Mouse (Mus musculus) lung, adult 18-20 months (tissue): Measurements from ENCODE around the gene Fam187a.
A peak's percentile ranks its signal among the peaks of the same experiment; 100 is the strongest.

Experiments
- DNase-seq, 2 experiments: peaks; one replicate each; pipeline ENCODE4 v3.0.0; 2022; ENCODE audit warnings: mixed read lengths in 2 of 2

Fam187a gene

DNA sequence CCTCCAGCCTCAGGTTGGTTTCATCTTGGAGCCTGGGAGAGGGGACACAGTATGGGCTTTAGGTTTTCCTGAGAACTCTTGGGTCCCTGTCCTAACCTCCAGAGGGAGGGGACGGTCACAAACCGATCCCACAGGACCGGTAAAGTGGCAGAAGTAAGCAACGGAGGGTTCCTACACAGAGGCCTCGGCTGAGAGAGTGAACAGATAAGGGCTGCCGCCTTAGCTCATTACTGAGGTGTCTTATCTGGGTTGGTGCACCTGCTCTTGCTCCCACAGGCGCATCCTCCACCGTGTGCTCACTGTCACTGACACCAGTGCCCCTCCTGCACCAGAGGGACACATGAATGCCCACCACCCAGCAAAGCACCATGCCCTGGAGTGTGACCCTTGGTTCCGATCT lies 10.8 kb downstream of the Fam187a start:
- DNase-seq, result no peak

DNA sequence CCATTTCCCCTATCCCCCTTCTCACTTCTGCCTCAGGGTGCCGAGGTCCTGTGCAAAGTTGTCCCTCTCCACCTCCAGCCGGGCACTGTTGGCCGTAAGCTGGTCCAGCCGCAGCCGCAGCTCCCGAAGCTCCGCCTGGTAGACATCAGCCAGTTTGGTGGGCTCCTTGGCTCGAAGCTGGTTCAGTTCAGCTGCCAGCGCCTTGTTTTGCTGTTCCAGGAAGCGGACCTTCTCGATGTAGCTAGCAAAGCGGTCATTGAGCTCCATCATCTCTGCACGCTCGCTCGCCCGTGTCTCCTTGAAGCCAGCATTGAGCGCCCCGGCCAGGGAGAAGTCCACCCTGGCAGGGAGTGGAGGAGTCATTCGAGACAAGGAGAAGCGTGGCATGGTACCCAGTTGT lies 11.7 kb downstream of the Fam187a start:
- DNase-seq, result no peak

DNA sequence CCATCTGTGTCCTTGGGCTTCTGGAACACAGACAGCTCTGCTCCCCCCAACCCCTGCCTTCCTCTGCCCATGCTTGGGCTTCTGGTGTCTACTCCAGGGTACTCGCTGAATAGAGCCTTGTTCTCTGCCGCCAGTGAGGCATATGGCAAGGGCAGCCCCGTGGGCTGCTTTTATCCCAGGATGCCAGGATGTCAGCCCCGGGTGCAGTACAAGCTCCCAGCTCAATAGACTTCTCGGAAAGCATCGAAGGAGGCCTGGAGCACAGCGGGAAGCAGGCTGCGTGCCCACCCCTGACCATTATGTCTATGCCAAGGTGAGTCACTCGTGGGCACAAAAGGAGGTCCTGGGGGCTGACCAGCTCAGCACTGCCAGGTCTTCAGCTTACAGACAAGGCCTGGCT lies 13.4 kb downstream of the Fam187a start:
- no peak for DNase-seq

DNA sequence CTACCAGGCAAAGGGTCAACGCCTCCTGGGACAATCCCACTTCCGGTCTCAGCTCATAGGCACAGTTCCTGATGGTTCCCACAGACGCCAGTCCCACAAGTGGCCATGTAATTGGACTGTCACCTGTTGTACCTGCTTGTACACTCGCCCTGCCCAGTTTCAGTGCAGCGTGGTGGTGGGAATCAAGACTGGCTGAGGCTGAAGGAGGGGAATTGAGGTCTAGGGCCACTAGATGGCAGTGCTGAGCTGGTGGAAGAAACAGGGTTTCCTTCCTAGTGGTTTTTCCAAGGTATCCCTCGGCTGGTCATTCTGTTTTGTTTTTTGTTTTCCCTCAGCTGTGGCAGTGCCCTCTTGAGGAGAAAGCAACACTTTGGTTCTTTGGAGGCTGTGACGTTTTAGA lies 15.8 kb downstream of the Fam187a start, which contains the start of gene Gfap:
Gene Gfap, minus strand, starts transcription at position 150 of the 400 bp plus-strand sequence.
- peak; percentile 69 to 70 for DNase-seq

DNA sequence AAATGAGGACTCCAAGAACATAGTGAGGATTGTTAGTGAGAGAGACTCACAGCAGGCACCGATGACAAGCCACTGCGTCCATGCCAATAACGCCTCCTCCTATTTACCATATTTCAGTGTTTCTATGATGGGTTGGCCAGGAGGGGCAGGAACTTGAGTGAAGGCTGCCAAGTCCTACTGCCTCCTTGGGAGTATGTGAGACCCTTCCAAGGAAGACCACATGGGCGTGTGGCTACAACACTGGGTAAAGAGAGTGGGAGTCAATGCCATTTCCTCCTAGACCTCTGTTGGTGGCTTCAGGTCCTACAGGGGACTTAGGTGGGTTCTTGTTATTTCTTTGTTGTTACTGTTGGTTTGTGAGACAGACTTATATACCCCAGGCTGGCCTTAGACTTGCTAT lies 16.2 kb downstream of the Fam187a start:
- no peak for DNase-seq

DNA sequence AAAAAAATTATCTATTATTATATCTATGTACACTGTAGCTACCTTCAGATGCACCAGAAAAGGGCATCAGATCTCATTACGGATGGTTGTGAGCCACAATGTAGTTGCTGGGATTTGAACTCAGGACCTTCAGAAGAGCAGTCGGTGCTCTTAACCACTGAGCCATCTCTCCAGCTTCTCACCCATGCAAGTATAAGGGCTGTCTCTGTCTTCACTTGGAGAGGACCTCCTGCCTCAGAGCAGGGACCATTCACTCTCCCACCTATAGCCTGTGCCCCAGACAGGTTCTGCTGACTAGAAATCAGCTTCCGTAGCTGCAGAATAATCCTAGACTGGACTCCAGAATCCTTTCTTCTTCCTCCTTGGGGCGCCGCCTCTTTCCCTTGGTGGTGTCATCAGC lies 17.1 kb downstream of the Fam187a start:
- no peak for DNase-seq

DNA sequence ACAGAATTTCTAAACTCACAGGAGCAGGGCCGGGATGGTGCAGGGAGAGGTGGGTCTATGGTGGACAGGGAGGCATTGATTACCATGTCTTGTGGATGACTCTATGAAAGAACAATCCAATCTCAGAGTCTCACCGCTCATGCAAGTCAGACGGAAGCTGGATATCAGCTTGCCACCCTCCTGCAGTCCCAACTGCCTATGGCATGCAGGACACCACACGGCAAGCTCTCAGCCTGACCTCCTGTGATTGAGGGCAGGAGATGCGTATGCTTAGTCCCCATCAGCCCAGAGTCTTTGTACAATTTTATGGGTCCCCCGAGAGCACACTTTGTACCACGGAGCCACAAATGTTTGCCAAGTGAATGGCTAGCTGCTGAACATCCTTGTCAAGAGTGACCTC lies 18.7 kb downstream of the Fam187a start:
- no peak for DNase-seq

DNA sequence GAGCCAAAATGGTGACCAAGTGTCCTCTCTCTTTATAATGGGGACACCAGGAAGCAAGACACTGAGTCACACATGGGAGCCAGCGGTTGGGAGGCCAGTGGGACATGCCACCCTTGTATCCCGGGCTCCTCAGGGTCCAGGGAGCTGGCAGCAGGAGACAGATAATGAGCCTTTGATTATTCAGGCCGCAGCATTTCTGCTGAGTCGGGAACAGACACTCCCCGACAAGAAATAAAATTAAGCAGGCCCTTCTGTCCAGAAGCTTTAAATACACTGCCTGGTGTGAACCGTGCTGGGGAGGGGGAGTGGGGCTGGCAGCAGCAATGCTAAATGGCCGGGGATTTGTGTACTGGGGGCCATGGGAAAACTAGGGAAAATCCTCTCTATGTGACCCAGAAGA lies 26.4 kb downstream of the Fam187a start:
- DNase-seq, result no peak

DNA sequence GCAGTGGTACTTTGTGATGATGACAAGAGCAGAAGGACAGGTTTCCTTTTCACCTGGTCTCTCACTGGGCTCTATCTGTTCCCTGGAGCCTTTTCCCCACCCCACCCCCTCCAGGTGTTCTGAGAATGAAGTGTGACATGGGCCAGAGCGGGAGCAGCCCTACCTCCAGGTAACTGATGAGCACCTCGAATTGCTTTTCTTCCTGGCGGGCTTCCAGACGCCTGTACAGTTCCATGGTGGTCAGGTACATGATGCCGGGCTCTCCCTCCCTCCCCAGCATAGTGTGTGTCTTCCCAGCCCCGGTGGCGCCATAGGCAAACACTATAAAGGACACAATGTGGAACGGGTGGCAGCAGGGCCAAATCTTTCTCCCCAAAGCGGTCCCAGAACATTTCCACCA lies 30.4 kb downstream of the Fam187a start:
- DNase-seq, result no peak

DNA sequence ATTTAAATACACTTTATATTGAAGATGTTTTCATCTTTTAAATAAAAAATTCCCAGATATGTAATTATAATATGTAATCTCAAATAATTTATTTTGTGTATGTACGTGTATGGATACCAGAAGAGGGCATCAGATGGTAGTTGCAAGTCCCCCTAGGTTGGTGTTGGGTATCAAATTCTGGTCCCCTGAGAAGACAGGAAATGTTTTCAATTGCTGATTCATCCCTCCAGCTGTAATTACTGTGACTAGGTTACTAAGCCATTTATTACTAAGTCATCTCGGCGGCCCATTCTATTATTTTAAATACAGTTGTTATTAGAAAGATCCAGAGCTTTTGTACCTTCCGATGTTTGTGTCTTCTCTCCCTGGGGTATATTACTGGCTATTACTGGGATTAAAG lies 33.1 kb downstream of the Fam187a start:
- DNase-seq, result no peak

DNA sequence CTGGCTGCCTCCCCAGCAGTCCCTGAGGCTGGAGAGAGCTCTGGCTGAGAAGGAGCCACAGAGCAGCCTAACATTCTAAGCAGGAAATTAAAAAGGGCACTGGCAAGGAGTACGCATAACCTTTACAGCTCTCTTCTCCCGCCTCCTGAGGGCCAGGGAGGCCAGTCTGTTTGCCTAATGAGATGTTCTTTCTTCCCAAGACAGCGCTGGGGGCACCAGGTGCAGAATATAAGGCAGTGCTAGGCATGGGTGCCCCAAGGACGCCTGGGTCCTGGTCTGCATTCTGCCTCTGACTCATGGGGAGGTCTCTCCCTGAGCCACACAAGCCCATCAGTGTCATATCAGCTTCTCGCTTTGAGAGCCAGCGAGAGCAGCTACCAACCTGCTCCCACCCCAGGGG lies 36.5 kb downstream of the Fam187a start:
- DNase-seq, result no peak

DNA sequence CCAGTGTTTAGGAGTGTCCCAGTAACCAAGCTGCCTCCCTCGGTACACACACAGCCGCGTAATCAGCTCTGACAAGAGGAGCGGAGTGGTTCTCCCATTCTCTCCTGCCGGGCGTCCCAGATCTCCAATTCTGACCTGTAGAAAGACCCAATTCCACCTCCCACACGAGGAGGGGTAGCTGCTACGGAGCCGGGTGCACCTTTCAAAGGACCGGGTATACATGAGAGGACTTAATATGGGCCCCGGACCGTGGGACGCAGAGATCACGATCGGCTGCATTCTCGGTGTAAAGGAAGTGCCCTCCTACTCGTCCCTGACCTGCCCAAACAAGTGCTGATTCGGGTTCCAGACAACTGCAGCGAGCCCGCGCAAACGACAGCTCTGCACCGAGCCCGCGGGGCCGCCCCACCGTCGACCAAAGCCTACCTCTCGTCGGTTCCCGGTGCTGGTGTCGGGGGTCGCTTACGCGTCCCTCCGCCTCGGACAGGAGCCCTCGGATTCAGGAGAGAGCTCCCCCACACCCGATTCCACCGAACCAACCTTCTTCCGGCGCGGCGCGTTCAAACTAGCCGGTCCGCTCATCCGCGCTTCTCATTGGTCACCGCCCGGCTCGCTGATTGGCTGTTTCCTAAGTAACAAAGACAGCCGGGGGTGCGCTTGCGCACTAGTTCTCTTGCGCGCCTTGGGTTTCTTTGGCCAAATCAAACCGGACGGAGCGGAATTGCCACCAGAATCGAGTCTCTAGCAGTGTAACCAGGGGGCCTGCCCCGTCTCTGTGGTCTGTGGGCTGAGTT lies 39.8 kb downstream of the Fam187a start, which contains the start of gene Kif18b:
Gene Kif18b, minus strand, starts transcription at position 568 of the 794 bp plus-strand sequence.
- DNase-seq, result peak; percentile 93 to 95

DNA sequence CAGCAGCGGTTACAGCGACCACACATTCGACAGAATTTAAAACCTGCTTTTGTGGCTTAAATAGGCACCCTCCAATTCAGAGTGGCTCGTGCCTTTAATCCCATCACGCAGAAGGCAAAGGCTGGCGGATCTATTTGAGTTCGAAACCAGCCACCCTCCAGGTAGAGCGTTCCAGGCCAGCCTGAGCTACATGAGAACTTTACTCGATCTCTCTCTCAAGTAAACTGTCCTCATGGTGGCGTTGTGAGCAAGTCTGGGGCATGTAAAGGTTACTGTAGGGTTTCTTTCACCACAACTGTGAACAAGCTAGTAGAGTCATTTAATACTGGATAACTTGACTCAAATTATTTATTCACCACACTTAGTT lies 40.4 kb downstream of the Fam187a start:
- peak in 1 of 2 experiments; percentile 21 for DNase-seq

DNA sequence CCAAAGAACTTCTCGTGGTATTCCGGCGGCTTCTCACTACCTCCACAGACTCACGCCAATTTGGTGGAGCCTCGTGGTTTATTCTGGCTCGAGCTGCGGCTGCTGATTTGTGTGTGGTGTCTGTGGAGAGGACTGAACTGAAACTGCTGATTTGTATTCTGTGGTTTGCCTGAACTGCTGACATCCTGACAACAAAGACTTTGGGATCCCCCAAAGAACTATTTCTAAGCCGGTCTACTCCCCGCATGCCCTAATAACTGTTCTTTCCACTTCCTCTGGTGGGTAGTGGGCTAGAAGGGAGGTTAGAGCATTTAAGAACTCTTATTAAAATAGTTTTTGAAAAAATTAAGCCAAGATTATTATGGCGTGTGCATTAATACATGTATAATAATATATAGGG lies 45.7 kb downstream of the Fam187a start:
- DNase-seq, result no peak

DNA sequence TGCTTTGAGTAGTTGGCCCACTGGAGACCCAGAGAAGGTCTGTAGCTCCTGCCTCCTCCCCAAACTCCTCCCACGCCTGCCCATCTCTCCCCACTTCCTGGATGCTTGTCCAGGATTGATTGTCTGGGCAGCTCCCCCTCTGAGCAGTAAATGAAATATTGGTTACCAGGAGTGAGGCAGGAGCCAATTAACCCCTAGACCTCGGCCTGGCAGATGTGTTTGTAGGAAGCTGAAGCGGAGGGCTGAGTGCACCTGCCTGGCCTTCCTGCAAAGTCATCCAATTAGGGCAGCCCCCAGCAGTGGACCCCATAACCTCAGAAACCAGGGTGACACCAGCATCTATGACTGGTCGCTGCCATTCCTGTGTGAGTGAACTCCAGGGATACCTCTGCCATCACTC lies 51.3 kb downstream of the Fam187a start:
- DNase-seq, result no peak
